Mouse (Mus musculus): ENCODE measurements around the gene Abca5. TPM values are rescaled to one million over a fixed set of nuclear protein-coding genes. Genes with fewer than 3 reads are reported as not detected.

The Abca5 gene
- polyA plus RNA-seq, 1 experiment from 2014 or later = 8.2 TPM

DNA sequence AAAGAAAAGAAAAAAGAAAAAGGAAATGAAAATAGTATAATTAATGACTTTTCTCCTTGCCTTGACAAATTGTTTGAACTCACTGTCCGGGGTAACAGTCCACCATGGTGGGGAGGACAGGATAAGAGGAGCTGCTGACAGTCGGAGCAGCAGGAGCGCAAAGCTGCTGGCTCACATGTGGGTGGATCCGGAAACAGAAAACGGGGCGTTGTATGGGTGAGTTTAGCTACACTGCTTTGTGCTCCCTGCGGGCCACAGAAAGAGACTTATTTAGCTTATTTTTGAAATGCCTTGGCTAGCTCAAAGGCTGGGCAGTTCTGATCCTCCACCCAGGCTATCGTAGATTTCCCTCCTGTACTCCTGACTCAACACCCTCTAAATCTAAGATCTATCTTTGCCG, 16.7 kb upstream of the Abca5 start:
- WGBS = 72% methylated on average over 9 of the region's 9 CpGs
- no peak overlapping the region for H3K4me3 ChIP-seq (ENCODE audit: low read depth, low read length)
- DNase-seq (ENCODE audit: low spot score) = no peak
- H3K4me1 ChIP-seq (ENCODE audit: insufficient read depth, low read depth, low read length) = no peaks in the 10 kb centered on the region
- no peaks in the 10 kb centered on the region for H3K9me3 ChIP-seq (ENCODE audit: low read length)
- no peak overlapping the region for H3K4me2 ChIP-seq (replicated peaks; ENCODE audit: low read depth, low read length)
- H3K36me3 ChIP-seq (ENCODE audit: insufficient read depth, low read length) = no peaks in the 10 kb centered on the region
- ATAC-seq = no peak
- no peak for TF ChIP-seq CTCF (IDR thresholded peaks at IDR 0.05)
- TF ChIP-seq EP300 (IDR thresholded peaks at IDR 0.05) = no peak
- no peaks in the 10 kb centered on the region for H3K27me3 ChIP-seq (replicated peaks; ENCODE audit: insufficient read depth, low read length)
- no peak overlapping the region for H3K9ac ChIP-seq (replicated peaks; ENCODE audit: low read depth)
- H3K27ac ChIP-seq (ENCODE audit: low read length) = no peak overlapping the region

DNA sequence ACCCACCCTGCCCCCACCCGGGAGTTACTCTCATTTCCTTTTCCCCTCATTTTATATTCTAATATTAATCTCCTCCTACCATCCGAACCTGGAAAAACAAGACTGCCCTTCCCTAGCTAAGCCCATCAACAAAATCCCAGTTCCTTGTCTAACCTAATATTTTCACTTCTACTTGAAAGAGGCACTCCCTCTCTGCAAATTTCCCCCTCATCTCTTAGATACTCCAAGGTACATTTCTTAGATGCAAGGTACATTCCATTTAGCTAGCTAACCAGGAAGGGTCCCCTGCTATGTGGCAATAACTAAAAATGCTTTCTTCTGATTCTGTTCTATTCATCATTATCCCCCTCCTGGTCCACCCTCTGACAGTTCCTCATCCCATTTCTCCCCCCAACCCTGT, 10.7 kb upstream of the Abca5 start:
- Histone ChIP-seq H3K9ac (replicated peaks; ENCODE audit: low read depth) (no peak overlapping the region), H3K9me3 (ENCODE audit: low read length) (no peaks in the 10 kb centered on the region), H3K27me3 (replicated peaks; ENCODE audit: insufficient read depth, low read length) (no peaks in the 10 kb centered on the region), H3K4me1 (ENCODE audit: insufficient read depth, low read depth, low read length) (no peaks in the 10 kb centered on the region), H3K4me2 (replicated peaks; ENCODE audit: low read depth, low read length) (no peak overlapping the region), H3K4me3 (ENCODE audit: low read depth, low read length) (no peak overlapping the region), H3K27ac (ENCODE audit: low read length) (no peak overlapping the region), H3K36me3 (ENCODE audit: insufficient read depth, low read length) (no peaks in the 10 kb centered on the region)
- peak; percentile 95 for ATAC-seq
- WGBS = 49% methylated on average over 2 of the region's 2 CpGs
- no peak for TF ChIP-seq CTCF (IDR thresholded peaks at IDR 0.05)
- TF ChIP-seq EP300 (IDR thresholded peaks at IDR 0.05) = peak; percentile 89
- DNase-seq (ENCODE audit: low spot score) = peak; percentile 72

DNA sequence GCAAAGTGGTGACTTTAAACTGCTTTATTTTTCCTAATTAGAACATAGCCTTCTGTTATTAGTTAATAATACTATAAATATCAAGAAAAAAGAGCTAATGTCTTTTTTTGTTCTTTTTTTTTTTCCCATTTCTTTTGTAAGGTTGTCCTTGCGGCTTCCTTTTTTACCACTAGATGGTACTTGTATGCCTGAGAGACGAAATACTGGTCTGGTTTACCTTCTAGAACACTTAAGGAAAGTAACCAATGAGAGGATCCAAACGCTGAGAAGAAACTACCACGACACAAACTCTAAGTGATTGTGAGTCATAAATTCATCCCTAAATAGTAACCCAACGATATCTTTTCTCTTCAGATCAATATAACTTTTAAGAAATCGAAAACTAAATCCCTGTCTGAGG, 10.3 kb upstream of the Abca5 start:
- Histone ChIP-seq H3K4me1 (ENCODE audit: insufficient read depth, low read depth, low read length) (no peaks in the 10 kb centered on the region), H3K27me3 (replicated peaks; ENCODE audit: insufficient read depth, low read length) (no peaks in the 10 kb centered on the region), H3K9ac (replicated peaks; ENCODE audit: low read depth) (no peak overlapping the region), H3K9me3 (ENCODE audit: low read length) (no peaks in the 10 kb centered on the region), H3K27ac (ENCODE audit: low read length) (no peak overlapping the region), H3K36me3 (ENCODE audit: insufficient read depth, low read length) (no peaks in the 10 kb centered on the region), H3K4me3 (ENCODE audit: low read depth, low read length) (no peak overlapping the region), H3K4me2 (replicated peaks; ENCODE audit: low read depth, low read length) (no peak overlapping the region)
- no peak for TF ChIP-seq EP300 (IDR thresholded peaks at IDR 0.05)
- TF ChIP-seq CTCF (IDR thresholded peaks at IDR 0.05) = peak; percentile 47
- 45% methylated on average over 6 of the region's 6 CpGs for WGBS
- DNase-seq (ENCODE audit: low spot score) (peak; percentile 77), ATAC-seq (peak; percentile 88)

DNA sequence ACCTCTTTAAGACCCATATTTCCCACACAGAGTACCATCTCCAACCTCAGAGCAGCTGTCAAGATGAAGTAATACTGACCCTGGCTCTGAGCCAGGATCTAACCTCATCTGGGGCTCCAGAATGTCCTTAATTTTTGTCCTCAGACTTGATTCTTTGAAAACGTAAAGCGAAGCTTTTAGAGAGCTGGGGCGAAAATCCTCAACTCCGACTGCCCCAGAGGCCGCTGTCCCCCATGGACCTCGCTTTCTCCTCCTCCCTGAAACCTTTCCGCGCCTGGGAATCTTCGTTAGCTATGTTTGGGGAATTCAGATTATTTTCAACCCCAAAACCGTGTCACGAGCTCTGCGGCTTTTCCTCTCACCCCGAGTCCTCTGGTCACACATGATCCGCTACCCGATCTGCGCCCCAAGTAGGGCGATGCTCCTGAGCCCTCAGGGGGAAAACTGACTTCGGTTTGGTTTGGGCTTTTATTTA, 665 bp downstream of the Abca5 start:
- under 1% methylated on average over 18 of the region's 18 CpGs for WGBS
- H3K36me3 ChIP-seq (ENCODE audit: insufficient read depth, low read length) = no peaks in the 10 kb centered on the region
- peak overlapping the region; percentile 70; the same call in 1 of the 2 replicates for H3K27ac ChIP-seq (ENCODE audit: low read length)
- H3K4me1 ChIP-seq (ENCODE audit: insufficient read depth, low read depth, low read length) = no peaks in the 10 kb centered on the region
- H3K4me2 ChIP-seq (replicated peaks; ENCODE audit: low read depth, low read length) = peak overlapping the region; percentile 75
- H3K9me3 ChIP-seq (ENCODE audit: low read length) = no peaks in the 10 kb centered on the region
- H3K27me3 ChIP-seq (replicated peaks; ENCODE audit: insufficient read depth, low read length) = no peaks in the 10 kb centered on the region
- ATAC-seq = peak; percentile 13
- peak; percentile 42 for DNase-seq (ENCODE audit: low spot score)
- TF ChIP-seq CTCF (IDR thresholded peaks at IDR 0.05) = no peak
- no peak for TF ChIP-seq EP300 (IDR thresholded peaks at IDR 0.05)
- peak overlapping the region; percentile 55 for H3K9ac ChIP-seq (replicated peaks; ENCODE audit: low read depth)
- peak overlapping the region; percentile 81 for H3K4me3 ChIP-seq (ENCODE audit: low read depth, low read length)

DNA sequence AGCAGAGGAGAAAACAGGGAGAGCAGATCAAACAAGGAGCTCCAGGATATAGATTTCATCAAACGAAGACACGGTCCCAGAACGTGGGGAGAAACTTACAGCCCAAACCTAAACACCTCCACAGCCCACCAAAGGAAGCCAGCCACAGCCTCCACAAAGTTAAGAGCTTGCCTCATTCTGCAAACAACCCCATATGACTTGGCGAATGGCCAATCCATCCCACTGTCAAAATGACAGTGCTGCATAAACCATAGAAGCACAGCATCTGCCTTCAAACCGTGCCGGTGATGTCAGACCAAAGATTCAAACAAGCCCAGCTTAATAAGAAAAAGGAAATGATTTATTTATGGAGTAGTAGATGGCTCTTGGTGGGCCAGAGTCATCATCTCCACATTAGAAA, 7.4 kb downstream of the Abca5 start:
- peak; percentile 9 for DNase-seq (ENCODE audit: low spot score)
- 38% methylated on average over 6 of the region's 6 CpGs for WGBS
- H3K27ac ChIP-seq (ENCODE audit: low read length) = no peak overlapping the region
- no peak for ATAC-seq
- no peak overlapping the region for H3K9ac ChIP-seq (replicated peaks; ENCODE audit: low read depth)
- no peaks in the 10 kb centered on the region for H3K9me3 ChIP-seq (ENCODE audit: low read length)
- TF ChIP-seq EP300 (IDR thresholded peaks at IDR 0.05) (no peak), CTCF (IDR thresholded peaks at IDR 0.05) (no peak)
- H3K27me3 ChIP-seq (replicated peaks; ENCODE audit: insufficient read depth, low read length) = no peaks in the 10 kb centered on the region
- H3K4me2 ChIP-seq (replicated peaks; ENCODE audit: low read depth, low read length) = no peak overlapping the region
- no peak overlapping the region for H3K4me3 ChIP-seq (ENCODE audit: low read depth, low read length)
- no peaks in the 10 kb centered on the region for H3K36me3 ChIP-seq (ENCODE audit: insufficient read depth, low read length)
- H3K4me1 ChIP-seq (ENCODE audit: insufficient read depth, low read depth, low read length) = no peaks in the 10 kb centered on the region

DNA sequence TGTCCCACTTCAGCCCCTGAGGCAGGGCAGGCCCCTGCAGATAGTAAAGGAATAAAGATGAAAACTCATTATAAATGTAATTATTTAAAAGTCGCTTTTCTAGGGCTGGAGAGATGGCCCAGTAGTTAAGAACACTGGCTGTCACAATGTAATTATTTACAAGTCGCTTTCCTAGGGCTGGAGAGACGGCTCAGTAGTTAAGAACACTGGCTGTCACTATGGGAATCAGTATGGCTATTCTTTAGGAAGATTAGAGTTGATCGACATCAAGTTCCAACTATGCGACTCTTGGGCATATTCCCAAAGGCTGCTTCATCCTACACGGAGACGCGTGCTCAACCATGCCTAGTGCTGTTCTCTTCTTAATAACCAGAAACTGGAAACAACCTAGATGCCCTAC, 15.2 kb downstream of the Abca5 start:
- Histone ChIP-seq H3K36me3 (ENCODE audit: insufficient read depth, low read length) (no peaks in the 10 kb centered on the region), H3K9ac (replicated peaks; ENCODE audit: low read depth) (no peak overlapping the region), H3K4me3 (ENCODE audit: low read depth, low read length) (no peak overlapping the region), H3K27ac (ENCODE audit: low read length) (no peak overlapping the region), H3K4me2 (replicated peaks; ENCODE audit: low read depth, low read length) (no peak overlapping the region), H3K27me3 (replicated peaks; ENCODE audit: insufficient read depth, low read length) (no peaks in the 10 kb centered on the region), H3K4me1 (ENCODE audit: insufficient read depth, low read depth, low read length) (no peaks in the 10 kb centered on the region), H3K9me3 (ENCODE audit: low read length) (no peaks in the 10 kb centered on the region)
- DNase-seq (ENCODE audit: low spot score) (no peak), ATAC-seq (no peak)
- WGBS = 89% methylated on average over 8 of the region's 8 CpGs
- no peak for TF ChIP-seq CTCF (IDR thresholded peaks at IDR 0.05)
- TF ChIP-seq EP300 (IDR thresholded peaks at IDR 0.05) = no peak

All from lung, postnatal 0 days (tissue).